Mouse (Mus musculus) left cerebral cortex, postnatal 10 days (tissue): ENCODE results near the gene Axl. TPM values are rescaled to one million over a fixed set of nuclear protein-coding genes. Genes with fewer than 3 reads are reported as not detected.

Experiments used
- DNase-seq, 2 experiments: peaks; one replicate each; pipeline ENCODE4 v3.0.0; 2021 to 2022; ENCODE audit warnings: low spot score in 2 of 2, mixed read lengths in 1 of 2; ENCODE audit errors: extremely low spot score in 1 of 2
- intact Hi-C: fragments of 180-260 bp; cut with DNase I; formaldehyde crosslinking; loops from one replicate; pipeline ENCODE4 v1.15.1; 2025
- total RNA-seq, 2 experiments: library from RNA; stranded (reverse); gene quantifications; 2 replicates each; pipeline ENCODE4 v1.2.3; 2021

The Axl gene
- 10 to 100 TPM; 29.7 to 38.5 TPM for total RNA-seq

- peak; percentile 31 to 82 for DNase-seq
- intact Hi-C loops = no loop called here
Measured at GRCm38 (mm10) chr7:25788220-25789128, at the start of gene Axl. Gene Axl, minus strand, starts transcription at chr7:25788705.

GRCm38 (mm10) chr7:25835188-25835891 is 46.8 kb upstream of the Axl start:
- DNase-seq = no peak
- intact Hi-C loops = no loop called here

- no peak for DNase-seq
- intact Hi-C loops = no loop called here
Measured at GRCm38 (mm10) chr7:25831557-25832530, 43.3 kb upstream of the Axl start.

- no peak for DNase-seq
- intact Hi-C loops = no loop called here
Measured at GRCm38 (mm10) chr7:25830251-25830650, 41.7 kb upstream of the Axl start.

GRCm38 (mm10) chr7:25827199-25827598 is 38.7 kb upstream of the Axl start:
- intact Hi-C loops = no loop called here
- DNase-seq = no peak

- DNase-seq = no peak
- intact Hi-C loops = no loop called here
Measured at GRCm38 (mm10) chr7:25826029-25826428, 37.5 kb upstream of the Axl start.

- no peak for DNase-seq
- intact Hi-C loops = no loop called here
Measured at GRCm38 (mm10) chr7:25825043-25825442, 36.5 kb upstream of the Axl start.

- intact Hi-C loops = no loop called here
- peak in 1 of 2 experiments; percentile 60 for DNase-seq
Measured at GRCm38 (mm10) chr7:25816241-25816919, 27.9 kb upstream of the Axl start, which contains the start of gene Cyp2s1. Gene Cyp2s1, minus strand, starts transcription at chr7:25816913.

- intact Hi-C loops = no loop called here
- no peak for DNase-seq
Measured at GRCm38 (mm10) chr7:25815571-25815970, 27.1 kb upstream of the Axl start.

GRCm38 (mm10) chr7:25814711-25815110 is 26.2 kb upstream of the Axl start:
- intact Hi-C loops = no loop called here
- DNase-seq = no peak

- DNase-seq = no peak
- intact Hi-C loops = no loop called here
Measured at GRCm38 (mm10) chr7:25812195-25812594, 23.7 kb upstream of the Axl start.

GRCm38 (mm10) chr7:25811716-25812115 is 23.2 kb upstream of the Axl start:
- no peak for DNase-seq
- intact Hi-C loops = no loop called here

- intact Hi-C loops = loop anchor here (1.0 kb wide), 1 partner anchor 49 kb away; no protein-coding TSS in a partner anchor
- peak; percentile 77 to 81 for DNase-seq
Measured at GRCm38 (mm10) chr7:25805631-25806343, 17.3 kb upstream of the Axl start.

GRCm38 (mm10) chr7:25804792-25805191 is 16.3 kb upstream of the Axl start:
- peak in 1 of 2 experiments; percentile 35 for DNase-seq
- intact Hi-C loops = loop anchor here (1.0 kb wide), 1 partner anchor 48 kb away; no protein-coding TSS in a partner anchor

GRCm38 (mm10) chr7:25803460-25803859 is 15.0 kb upstream of the Axl start:
- intact Hi-C loops = no loop called here

GRCm38 (mm10) chr7:25802241-25803125 is 14.0 kb upstream of the Axl start:
- intact Hi-C loops = no loop called here
- peak in 1 of 2 experiments; percentile 84 for DNase-seq

More at GRCm38 (mm10) chr7:25803460-25803859, 15.0 kb upstream of the Axl start:
- peak in 1 of 2 experiments; percentile 40 for DNase-seq
